Mouse (Mus musculus) lung, postnatal 25 days (tissue): ENCODE measurements around the gene Hgd.

Source experiments
- DNase-seq: peaks from one replicate; pipeline ENCODE4 v3.0.0; 2022; ENCODE audit warnings: low spot score

The Hgd gene

DNA sequence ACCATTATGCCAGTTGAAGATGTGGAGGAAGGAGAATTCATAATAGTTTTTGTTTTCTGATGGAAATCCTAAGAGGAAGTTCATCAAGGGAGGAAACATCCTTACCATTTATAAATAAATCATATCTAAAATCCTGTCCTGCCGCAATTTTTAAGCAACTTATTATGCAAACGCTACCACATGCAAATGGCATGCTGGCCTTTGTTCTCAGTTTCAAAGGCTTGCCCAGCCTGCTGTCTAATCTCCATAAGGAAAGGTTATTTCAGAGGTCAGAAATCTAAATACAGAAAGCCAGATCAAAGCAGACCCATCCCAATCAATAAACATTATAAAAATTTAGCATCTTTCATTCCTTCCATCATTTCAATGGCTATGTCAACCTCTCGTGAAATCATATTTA is 1.9 kb downstream of the Hgd start:
- DNase-seq = no peak

GRCm38 (mm10) chr16:37583306-37583705 is 3.4 kb downstream of the Hgd start:
- no peak for DNase-seq

DNA sequence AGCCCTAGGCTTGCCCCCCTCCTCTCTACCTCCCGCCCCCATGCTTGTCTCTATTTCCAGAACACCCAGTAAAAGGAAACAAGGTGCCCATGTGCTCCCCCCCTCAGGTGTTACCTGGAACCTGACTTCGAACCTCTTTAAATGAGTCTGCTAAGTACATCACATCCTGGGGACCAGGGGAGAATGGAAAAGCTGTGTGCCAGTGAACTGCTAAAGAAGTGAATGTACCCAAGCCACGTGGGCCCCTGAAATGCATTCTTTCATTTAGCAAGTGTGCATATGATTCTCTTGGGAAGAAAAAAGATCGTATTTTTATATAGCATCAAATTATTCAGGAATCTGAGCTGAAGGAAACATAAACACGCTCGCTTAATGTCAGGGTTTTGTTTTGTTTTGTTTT is 3.8 kb downstream of the Hgd start:
- DNase-seq = no peak

- no peak for DNase-seq
Observed at GRCm38 (mm10) chr16:37584218-37585035, 4.5 kb downstream of the Hgd start.

DNA sequence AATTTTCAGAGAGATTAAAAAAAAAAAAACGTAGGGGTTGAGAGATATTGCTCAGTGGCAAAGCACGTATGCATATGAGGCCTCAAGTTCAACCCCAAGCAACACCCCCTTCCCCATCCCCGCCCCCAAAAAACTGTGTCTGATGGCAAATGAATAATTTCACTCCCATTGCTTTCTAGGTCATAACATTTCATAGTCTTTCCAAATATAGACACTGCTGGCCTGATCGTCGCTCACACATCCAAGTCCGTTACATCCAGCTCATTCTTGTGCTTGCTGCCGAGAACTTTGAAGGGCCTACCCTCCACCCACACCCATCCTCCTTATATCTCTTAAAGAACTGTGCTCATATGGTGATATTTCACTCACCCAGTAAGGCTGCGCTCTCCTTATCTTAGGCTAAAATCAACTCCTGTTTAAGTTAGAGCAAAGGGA is 5.2 kb downstream of the Hgd start:
- DNase-seq = no peak

- no peak for DNase-seq
Observed at GRCm38 (mm10) chr16:37590921-37591320, 11.0 kb downstream of the Hgd start.

DNA sequence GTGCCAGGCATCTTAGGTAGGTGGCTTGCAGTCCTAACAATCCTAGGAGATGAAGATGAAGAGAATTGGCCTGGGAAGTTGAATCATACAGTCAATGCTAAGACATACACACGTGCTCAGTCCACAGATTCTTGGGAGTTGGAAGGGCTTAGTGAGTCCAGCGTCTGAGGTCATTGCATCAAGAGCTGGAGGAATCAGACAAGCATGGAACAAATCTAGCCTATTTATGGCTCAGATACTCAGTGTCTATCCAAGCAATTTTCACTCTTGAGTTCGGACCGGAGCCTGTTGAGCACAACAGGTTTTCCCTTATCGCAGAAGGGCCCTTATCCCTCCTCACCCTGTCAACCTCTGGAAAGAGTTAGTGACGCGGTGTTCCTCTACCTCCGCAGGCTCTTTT is 11.6 kb downstream of the Hgd start:
- no peak for DNase-seq

GRCm38 (mm10) chr16:37597412-37597811 is 17.5 kb downstream of the Hgd start:
- DNase-seq = no peak

DNA sequence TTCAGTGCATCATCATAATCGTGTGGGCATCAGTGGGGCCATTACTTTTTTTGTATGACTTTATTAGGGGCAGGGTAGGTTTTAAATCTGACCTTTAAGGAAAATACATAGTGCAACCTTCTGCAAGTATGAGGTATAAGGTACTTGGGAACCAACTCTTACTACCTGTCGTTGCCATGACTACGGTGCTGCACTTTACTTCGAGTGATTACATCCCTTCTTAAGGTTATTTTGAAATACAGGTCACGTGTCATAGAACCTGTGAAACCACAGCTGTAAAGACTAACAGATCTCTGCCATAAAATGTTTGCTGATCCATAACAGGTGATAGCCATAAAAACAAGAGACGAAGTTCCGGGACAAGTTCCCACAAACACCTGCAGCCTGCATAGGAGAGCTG is 18.5 kb downstream of the Hgd start:
- DNase-seq = peak; percentile 51

- no peak for DNase-seq
Observed at GRCm38 (mm10) chr16:37599326-37599725, 19.4 kb downstream of the Hgd start.

DNA sequence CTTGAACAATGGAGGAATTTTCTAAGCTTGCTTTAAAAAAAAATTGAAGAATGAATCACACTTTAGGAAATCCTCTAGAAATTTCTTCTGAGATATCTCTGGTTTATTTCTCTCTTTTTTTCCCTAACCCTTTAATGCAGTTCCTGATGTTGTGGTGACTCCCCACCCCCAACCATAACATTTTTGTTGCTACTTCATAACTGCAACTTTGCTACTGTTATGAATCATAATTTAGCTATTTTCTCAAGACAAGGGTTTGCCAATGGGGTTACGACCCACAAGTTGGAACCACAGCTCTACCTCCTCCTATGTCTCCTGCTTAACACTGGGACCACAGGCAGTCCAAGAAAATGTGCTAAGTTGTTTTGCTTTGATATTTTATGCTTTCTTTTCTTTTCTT is 23.5 kb downstream of the Hgd start:
- DNase-seq = no peak

- no peak for DNase-seq
Observed at GRCm38 (mm10) chr16:37604243-37604642, 24.3 kb downstream of the Hgd start.

DNA sequence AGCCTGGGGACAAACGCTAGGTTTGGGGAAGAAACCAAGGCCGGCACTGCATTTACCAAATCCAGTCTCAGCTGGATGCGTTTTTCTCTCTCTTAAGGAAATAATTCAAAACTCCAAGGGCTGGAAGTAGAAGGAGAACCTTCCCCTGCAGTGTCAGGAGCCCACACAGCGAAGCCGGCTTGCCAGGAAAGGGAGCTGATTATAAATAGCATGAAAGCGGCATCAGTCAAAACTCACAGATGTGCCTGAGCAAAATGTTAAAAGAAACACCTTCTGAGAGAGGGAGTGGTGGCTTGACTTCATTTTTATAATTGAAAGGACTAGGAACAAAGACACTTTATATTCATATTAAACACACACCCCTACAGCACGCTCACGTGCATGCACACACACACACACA is 30.4 kb downstream of the Hgd start:
- no peak for DNase-seq

DNA sequence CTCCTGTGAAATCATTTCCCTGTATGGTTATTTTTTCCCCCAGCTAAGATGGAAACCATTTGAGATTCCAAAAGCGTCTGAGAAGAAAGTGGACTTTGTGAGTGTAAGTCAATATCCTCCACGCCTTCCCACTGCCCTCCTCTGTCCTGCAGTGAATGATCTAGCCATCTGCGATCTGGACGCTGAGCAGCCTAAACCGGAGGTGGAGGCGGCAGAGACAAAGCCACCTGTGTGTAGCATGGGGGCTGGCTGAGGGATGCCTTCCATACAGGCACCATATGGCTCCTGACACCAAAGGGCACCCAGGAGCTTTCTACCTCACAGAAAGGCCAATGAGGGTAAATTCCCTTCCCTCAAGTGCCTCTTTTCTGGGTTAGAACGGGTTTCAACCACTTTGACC is 31.1 kb downstream of the Hgd start:
- no peak for DNase-seq

- DNase-seq = no peak
Observed at GRCm38 (mm10) chr16:37612013-37612412, 32.1 kb downstream of the Hgd start.

- DNase-seq = no peak
Observed at GRCm38 (mm10) chr16:37614540-37614939, 34.6 kb downstream of the Hgd start.

DNA sequence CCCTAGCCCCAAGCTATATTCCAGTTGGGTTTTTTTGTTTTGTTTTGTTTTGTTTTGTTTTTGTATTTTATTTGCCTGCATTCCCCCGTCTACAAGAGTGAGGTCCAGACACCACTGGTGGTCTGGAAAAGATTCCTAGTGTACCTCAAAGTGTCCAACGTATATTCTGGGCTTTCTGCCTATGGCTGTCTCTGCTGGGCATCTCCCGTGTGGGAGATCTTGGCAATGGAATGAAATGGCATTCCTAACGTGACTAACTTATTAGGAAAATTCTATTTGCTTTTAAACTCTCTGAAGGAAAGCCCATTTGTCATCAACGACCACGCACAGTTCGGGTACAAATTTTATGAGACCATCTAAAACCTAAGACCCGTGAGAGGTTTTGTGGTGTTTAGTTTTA is 35.5 kb downstream of the Hgd start:
- DNase-seq = no peak

GRCm38 (mm10) chr16:37616104-37616503 is 36.2 kb downstream of the Hgd start:
- no peak for DNase-seq

- DNase-seq = no peak
Observed at GRCm38 (mm10) chr16:37617695-37618094, 37.7 kb downstream of the Hgd start.

- no peak for DNase-seq
Observed at GRCm38 (mm10) chr16:37622403-37622802, 42.5 kb downstream of the Hgd start.

DNA sequence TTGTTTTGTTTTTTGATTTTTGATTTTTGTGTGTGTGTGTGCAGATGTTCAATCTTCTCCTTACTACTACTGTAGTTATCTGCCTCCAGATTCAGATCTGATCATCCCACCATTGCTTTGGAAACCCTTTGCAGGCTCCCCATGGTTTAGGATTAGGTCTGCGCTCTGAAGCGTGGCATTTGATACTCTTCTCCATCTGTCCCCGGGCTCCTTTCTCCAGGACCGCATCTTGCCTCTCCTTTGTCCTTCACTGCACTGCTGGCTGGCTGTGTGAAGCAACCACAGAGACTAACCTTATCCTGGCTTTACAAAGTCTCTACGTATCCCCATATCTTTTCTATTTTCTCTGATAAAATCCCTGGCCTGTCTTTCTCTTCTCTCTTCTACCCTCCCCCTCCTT is 43.0 kb downstream of the Hgd start:
- DNase-seq = no peak

DNA sequence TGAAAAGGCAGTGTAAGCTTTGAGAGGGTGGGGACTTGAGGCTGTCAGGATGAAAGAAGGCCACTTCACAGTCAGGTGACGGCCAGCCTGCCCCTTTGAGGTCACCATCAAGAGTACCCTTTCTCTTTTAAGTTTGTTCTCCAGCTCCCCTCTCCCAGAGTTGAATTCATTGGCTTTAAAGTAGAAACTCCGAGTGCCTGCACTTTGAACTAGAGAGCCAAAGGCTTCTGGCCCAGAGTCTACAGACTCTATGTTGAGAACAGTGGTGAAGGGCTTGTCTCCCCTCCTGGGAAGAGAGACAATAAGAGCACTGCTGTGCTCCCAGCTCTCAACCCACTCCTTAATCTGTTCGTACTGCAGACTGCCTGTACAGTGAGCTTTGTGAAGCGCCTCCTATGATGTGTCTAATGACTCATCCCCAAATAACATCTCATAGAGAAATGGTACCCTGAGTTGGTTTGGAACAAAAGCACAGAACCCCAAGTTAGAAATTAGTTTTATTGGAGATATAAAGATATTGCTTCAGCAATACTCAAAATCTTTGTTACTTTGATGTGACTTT is 46.5 kb downstream of the Hgd start:
- DNase-seq = no peak

GRCm38 (mm10) chr16:37628336-37628735 is 48.4 kb downstream of the Hgd start:
- DNase-seq = no peak

- DNase-seq = no peak
Observed at GRCm38 (mm10) chr16:37629011-37629410, 49.1 kb downstream of the Hgd start.
